Mouse (Mus musculus): ENCODE measurements at regions not wholly inside any gene's neighbourhood (a gene's known extent, or its start where the extent isn't known, plus 50 kb on each side); places are given as distances from the start of the nearest gene placed in this dataset.

- H3K27ac ChIP-seq (ENCODE audit: control insufficient read depth, insufficient read depth, low read depth, low read length) = no peak overlapping the region
- no peak for TF ChIP-seq POLR2A (IDR thresholded peaks at IDR 0.05; ENCODE audit: control insufficient read depth, low read depth, low read length)
- TF ChIP-seq CTCF (IDR thresholded peaks at IDR 0.05; ENCODE audit: control insufficient read depth, insufficient read depth, insufficient replicate concordance, low read depth, low read length) = no peak
- no peaks in the 10 kb centered on the region for H3K36me3 ChIP-seq (ENCODE audit: control insufficient read depth, insufficient read depth, low read length)
- no peaks in the 10 kb centered on the region for H3K27me3 ChIP-seq (ENCODE audit: control insufficient read depth, insufficient read depth, low read length)
- no peaks in the 10 kb centered on the region for H3K4me1 ChIP-seq (ENCODE audit: control insufficient read depth, insufficient read depth, low read length)
- H3K4me3 ChIP-seq (ENCODE audit: control insufficient read depth, low read depth, low read length) = no peak overlapping the region
These were observed 60.3 kb downstream of the Fzd1 start for GRCm38 (mm10) chr5:4697346-4698095.

GRCm38 (mm10) chr5:4696701-4697100 lies 61.1 kb downstream of the Fzd1 start:
- no peaks in the 10 kb centered on the region for H3K36me3 ChIP-seq (ENCODE audit: control insufficient read depth, insufficient read depth, low read length)
- no peak overlapping the region for H3K4me3 ChIP-seq (ENCODE audit: control insufficient read depth, low read depth, low read length)
- no peaks in the 10 kb centered on the region for H3K27me3 ChIP-seq (ENCODE audit: control insufficient read depth, insufficient read depth, low read length)
- no peaks in the 10 kb centered on the region for H3K4me1 ChIP-seq (ENCODE audit: control insufficient read depth, insufficient read depth, low read length)
- TF ChIP-seq CTCF (IDR thresholded peaks at IDR 0.05; ENCODE audit: control insufficient read depth, insufficient read depth, insufficient replicate concordance, low read depth, low read length) (no peak), POLR2A (IDR thresholded peaks at IDR 0.05; ENCODE audit: control insufficient read depth, low read depth, low read length) (no peak)
- H3K27ac ChIP-seq (ENCODE audit: control insufficient read depth, insufficient read depth, low read depth, low read length) = no peak overlapping the region

DNA sequence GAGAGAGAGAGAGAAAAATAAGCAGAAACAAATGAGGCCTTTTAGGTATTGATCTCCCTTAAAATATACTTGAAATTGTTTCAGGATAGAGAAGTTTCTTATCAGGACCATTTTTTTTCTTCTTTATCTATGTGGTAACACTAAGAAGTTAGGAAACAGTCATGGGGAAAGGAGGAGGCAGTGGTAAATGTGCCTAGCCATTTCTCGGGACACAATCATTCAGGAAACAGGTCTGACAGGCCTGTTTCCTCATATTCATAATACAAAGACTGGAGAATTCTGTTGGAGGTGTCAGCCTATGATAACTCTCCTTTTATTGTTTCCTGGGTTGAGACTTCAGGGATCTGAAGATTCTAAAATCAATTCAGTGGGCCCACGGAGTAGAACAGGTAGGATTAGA lies 68.7 kb downstream of the Fzd1 start:
- TF ChIP-seq POLR2A (IDR thresholded peaks at IDR 0.05; ENCODE audit: control insufficient read depth, low read depth, low read length) = no peak
- TF ChIP-seq CTCF (IDR thresholded peaks at IDR 0.05; ENCODE audit: control insufficient read depth, insufficient read depth, insufficient replicate concordance, low read depth, low read length) = no peak
- Histone ChIP-seq H3K36me3 (ENCODE audit: control insufficient read depth, insufficient read depth, low read length) (no peaks in the 10 kb centered on the region), H3K27ac (ENCODE audit: control insufficient read depth, insufficient read depth, low read depth, low read length) (no peak overlapping the region), H3K27me3 (ENCODE audit: control insufficient read depth, insufficient read depth, low read length) (no peaks in the 10 kb centered on the region), H3K4me1 (ENCODE audit: control insufficient read depth, insufficient read depth, low read length) (no peaks in the 10 kb centered on the region), H3K4me3 (ENCODE audit: control insufficient read depth, low read depth, low read length) (no peak overlapping the region)

DNA sequence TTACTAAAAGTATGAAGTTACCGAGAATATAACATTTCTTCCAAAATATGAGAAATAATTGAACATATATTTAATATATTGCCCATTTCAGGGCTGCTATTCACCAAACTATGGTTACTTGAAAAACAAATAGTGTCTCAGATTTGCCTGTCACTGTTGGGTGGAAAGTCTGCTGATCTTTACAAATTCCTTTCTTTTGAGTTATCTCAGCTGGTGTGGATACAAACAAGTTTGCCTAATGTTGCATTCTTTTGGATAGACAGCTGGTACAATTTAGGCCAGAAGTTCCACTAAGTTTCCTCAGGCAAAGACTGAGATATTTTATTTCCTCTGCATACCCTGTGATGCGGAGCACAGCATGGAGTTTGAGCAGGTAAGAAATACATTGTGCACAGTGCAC lies 82.5 kb downstream of the Fzd1 start:
- H3K27me3 ChIP-seq (ENCODE audit: control insufficient read depth, insufficient read depth, low read length) = no peaks in the 10 kb centered on the region
- H3K36me3 ChIP-seq (ENCODE audit: control insufficient read depth, insufficient read depth, low read length) = no peaks in the 10 kb centered on the region
- no peak for TF ChIP-seq POLR2A (IDR thresholded peaks at IDR 0.05; ENCODE audit: control insufficient read depth, low read depth, low read length)
- TF ChIP-seq CTCF (IDR thresholded peaks at IDR 0.05; ENCODE audit: control insufficient read depth, insufficient read depth, insufficient replicate concordance, low read depth, low read length) = no peak

DNA sequence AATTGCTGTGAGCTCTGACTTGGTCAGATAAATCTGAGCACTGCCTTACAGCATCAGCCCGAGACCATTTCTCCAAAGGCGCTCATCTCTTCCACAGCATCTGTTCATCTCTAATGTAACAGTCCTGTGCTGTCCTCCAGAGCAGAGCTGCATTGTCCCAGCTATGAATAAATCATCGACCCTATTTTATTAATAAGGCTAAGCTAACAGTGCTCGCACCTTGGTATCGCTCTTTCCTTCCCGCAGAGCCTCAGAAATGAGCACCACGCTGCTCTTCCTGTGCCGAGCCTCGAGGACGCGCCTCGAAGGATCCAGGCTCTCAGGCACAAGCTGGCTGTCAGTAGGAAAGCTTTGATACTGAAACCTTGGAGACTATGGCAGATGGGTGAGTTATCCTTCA lies 91.5 kb downstream of the Fzd1 start:
- no peaks in the 10 kb centered on the region; the same call in 1 of the 2 replicates for H3K4me1 ChIP-seq (ENCODE audit: control insufficient read depth, insufficient read depth, low read length)
- H3K27ac ChIP-seq (ENCODE audit: control insufficient read depth, insufficient read depth, low read depth, low read length) = no peak overlapping the region
- TF ChIP-seq POLR2A (IDR thresholded peaks at IDR 0.05; ENCODE audit: control insufficient read depth, low read depth, low read length) (no peak), CTCF (IDR thresholded peaks at IDR 0.05; ENCODE audit: control insufficient read depth, insufficient read depth, insufficient replicate concordance, low read depth, low read length) (no peak)
- no peaks in the 10 kb centered on the region for H3K36me3 ChIP-seq (ENCODE audit: control insufficient read depth, insufficient read depth, low read length)
- no peaks in the 10 kb centered on the region for H3K27me3 ChIP-seq (ENCODE audit: control insufficient read depth, insufficient read depth, low read length)
- no peak overlapping the region for H3K4me3 ChIP-seq (ENCODE audit: control insufficient read depth, low read depth, low read length)

More for the DNA sequence above, 82.5 kb downstream of the Fzd1 start:
- Histone ChIP-seq H3K4me1 (ENCODE audit: control insufficient read depth, insufficient read depth, low read length) (no peaks in the 10 kb centered on the region), H3K4me3 (ENCODE audit: control insufficient read depth, low read depth, low read length) (no peak overlapping the region), H3K27ac (ENCODE audit: control insufficient read depth, insufficient read depth, low read depth, low read length) (no peak overlapping the region)

DNA sequence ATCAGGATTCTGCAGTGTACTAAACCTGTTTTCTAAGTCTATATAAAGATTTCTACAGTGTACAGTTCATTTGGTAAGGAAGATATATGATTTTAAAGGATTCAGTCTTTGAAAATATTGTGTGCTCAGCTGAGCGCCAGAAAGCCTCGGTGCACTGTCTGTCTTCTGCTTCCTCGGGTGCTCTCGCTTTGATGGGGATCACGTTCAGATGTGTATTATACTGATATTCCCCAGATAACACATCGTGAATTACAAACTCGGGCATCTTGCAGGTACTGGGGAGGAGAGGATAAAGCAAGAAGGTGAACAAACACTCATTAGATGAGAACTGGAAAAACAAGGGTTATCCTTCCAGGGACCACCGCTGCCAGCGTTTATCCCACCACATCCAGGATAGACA lies 91.9 kb downstream of the Fzd1 start:
- TF ChIP-seq POLR2A (IDR thresholded peaks at IDR 0.05; ENCODE audit: control insufficient read depth, low read depth, low read length) (no peak), CTCF (IDR thresholded peaks at IDR 0.05; ENCODE audit: control insufficient read depth, insufficient read depth, insufficient replicate concordance, low read depth, low read length) (no peak)
- no peaks in the 10 kb centered on the region for H3K36me3 ChIP-seq (ENCODE audit: control insufficient read depth, insufficient read depth, low read length)
- H3K4me3 ChIP-seq (ENCODE audit: control insufficient read depth, low read depth, low read length) = no peak overlapping the region
- H3K4me1 ChIP-seq (ENCODE audit: control insufficient read depth, insufficient read depth, low read length) = no peaks in the 10 kb centered on the region; the same call in 1 of the 2 replicates
- H3K27me3 ChIP-seq (ENCODE audit: control insufficient read depth, insufficient read depth, low read length) = no peaks in the 10 kb centered on the region
- no peak overlapping the region for H3K27ac ChIP-seq (ENCODE audit: control insufficient read depth, insufficient read depth, low read depth, low read length)

GRCm38 (mm10) chr5:4664918-4665317 lies 92.9 kb downstream of the Fzd1 start:
- TF ChIP-seq CTCF (IDR thresholded peaks at IDR 0.05; ENCODE audit: control insufficient read depth, insufficient read depth, insufficient replicate concordance, low read depth, low read length) (no peak), POLR2A (IDR thresholded peaks at IDR 0.05; ENCODE audit: control insufficient read depth, low read depth, low read length) (no peak)
- no peak overlapping the region for H3K27ac ChIP-seq (ENCODE audit: control insufficient read depth, insufficient read depth, low read depth, low read length)
- H3K27me3 ChIP-seq (ENCODE audit: control insufficient read depth, insufficient read depth, low read length) = no peaks in the 10 kb centered on the region
- no peaks in the 10 kb centered on the region; the same call in 1 of the 2 replicates for H3K4me1 ChIP-seq (ENCODE audit: control insufficient read depth, insufficient read depth, low read length)
- H3K4me3 ChIP-seq (ENCODE audit: control insufficient read depth, low read depth, low read length) = no peak overlapping the region
- H3K36me3 ChIP-seq (ENCODE audit: control insufficient read depth, insufficient read depth, low read length) = no peaks in the 10 kb centered on the region
